Mouse (Mus musculus): ENCODE results near the gene Tab1.
"Not testable (repeated sequence)": the region's sequence is repeated elsewhere in the genome, so short reads cannot be mapped to it uniquely, and the experiment has no call there.

Gene Tab1

GRCm38 (mm10) chr15:80107143-80107542 lies 25.8 kb upstream of the Tab1 start:
- no peak for DNase-seq

- DNase-seq = no peak
These were observed 25.4 kb upstream of the Tab1 start for GRCm38 (mm10) chr15:80107575-80107974.

DNA sequence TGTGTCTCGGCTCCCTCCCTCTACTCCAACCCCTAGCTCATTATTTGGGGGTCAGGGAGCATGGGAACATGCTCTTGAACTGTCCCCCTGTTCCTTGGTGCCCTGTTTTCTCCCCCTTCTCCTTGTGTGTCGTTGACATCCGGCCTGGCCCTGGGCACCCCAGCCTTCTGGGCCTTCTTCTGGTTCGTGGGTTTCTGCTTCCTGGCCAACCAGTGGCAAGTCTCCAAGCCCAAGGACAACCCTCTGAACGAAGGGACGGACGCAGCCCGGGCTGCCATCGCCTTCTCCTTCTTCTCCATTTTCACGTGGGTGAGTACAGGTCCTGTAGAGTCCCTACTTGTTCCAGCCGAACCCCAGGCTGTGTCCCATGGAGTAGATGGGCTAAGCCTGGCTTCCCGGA lies 21.5 kb upstream of the Tab1 start:
- no peak for DNase-seq

GRCm38 (mm10) chr15:80112499-80112898 lies 20.4 kb upstream of the Tab1 start:
- no peak for DNase-seq

DNA sequence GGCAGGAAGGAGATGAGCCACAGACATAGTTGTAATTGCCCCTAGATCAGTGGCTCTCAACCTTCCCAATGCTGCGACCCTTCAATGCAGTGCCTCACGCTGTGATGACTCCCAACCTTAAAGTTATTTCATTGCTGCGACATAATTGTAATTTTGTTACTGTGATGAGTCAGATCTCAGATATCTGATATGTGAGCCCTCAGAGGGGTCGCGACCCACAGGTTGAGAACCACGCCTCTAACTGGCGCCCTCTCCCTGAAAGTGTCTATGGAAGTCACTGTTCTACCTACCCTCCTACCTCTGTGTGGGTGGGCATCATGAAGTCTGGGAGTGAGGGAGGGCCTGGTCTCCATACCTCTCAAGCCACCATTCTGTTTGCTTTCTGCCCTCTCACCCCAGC lies 18.5 kb upstream of the Tab1 start:
- no peak for DNase-seq

GRCm38 (mm10) chr15:80115256-80115655 lies 17.7 kb upstream of the Tab1 start:
- no peak for DNase-seq

- no peak for DNase-seq
These were observed 16.8 kb upstream of the Tab1 start for GRCm38 (mm10) chr15:80115866-80116794.

DNA sequence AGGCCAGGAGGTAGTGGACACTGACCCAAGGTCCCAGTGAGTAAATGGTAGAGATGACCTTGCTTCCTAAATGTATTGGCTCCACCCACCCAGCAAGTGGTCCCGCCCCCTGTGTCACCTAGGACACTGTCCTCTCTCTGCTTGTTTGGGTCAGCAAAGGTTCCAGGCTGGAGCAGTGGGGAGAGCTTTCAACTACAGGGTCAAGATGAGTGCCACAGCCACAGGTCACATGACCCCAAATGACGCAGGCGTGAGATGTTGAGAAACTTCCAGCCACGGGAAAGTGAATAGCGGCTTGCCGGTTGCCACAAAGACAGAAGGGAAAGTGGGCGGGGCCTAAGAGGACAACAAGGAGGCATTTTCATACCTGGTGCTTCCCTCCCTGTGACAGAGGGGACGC lies 15.8 kb upstream of the Tab1 start:
- DNase-seq = no peak

DNA sequence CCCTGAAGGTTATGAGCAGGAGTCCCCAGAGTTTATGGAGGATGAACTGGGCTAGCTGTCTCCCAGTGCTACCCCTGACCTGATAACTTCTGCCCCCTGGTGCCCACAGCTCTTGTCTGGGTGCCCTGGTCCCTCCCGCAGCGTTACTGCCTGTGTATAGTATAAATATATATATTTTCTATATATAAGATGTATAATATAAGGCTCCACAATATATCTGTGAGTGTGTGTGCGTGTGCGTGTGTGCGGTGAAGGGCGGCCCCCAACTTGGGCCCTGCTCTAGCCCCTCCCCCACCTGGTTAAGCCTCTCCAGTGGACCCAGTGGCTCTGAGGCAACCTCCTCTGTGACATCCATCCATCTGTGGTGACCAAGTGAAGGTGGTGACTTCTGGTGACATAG lies 13.9 kb upstream of the Tab1 start:
- no peak for DNase-seq

DNA sequence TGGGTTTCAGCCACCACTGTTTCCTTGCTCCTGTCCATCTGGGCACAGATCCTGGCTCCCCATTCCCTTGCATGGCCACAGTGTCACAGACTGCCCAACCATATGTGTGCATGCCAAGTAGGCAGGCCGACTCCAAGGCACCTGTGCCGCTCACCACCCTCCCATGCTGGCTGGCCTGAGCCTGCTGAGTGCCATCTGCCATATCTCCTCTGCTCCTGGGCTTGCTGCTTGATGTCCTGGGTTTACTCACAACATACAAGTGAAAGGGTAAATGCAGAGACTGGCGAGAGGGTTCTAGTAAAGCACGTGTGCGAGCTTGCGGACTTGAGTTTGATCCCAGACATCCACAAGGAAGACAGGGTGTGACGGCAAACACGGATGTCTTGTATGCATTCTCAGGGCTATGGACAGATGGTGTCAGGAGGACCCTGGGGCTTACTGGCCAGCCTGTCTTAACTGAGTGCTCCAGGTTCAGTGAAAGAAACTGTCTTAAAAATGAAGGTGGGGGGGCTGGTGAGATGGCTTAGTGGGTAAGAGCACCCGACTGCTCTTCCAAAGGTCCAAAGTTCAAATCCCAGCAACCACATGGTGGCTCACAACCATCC lies 11.1 kb upstream of the Tab1 start:
- DNase-seq = no peak

- not testable (repeated sequence) for DNase-seq
These were observed 10.5 kb upstream of the Tab1 start for GRCm38 (mm10) chr15:80122431-80122830.

GRCm38 (mm10) chr15:80124651-80125050 lies 8.3 kb upstream of the Tab1 start:
- DNase-seq = peak; percentile 61 to 81

GRCm38 (mm10) chr15:80127191-80127590 lies 5.7 kb upstream of the Tab1 start:
- no peak for DNase-seq

DNA sequence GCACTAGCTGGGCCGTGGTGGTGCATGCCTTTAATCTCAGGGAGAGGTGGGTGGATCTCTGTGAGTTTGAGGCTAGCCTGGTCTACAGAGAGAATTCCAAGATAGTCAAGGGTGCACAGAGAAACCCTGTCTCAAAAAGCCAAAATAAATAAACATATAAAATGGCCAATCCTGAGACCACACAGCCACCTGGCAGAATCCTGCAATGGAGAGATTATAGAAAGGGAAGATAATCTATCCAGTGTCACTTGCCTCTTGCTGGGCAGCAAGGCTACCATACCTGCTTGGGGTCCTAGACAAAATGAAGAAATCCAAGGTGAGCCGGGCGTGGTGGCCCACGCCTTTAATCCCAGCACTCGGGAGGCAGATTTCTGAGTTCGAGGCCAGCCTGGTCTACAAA lies 2.9 kb upstream of the Tab1 start:
- DNase-seq = no peak

GRCm38 (mm10) chr15:80130689-80131088 lies 2.2 kb upstream of the Tab1 start:
- DNase-seq = no peak

DNA sequence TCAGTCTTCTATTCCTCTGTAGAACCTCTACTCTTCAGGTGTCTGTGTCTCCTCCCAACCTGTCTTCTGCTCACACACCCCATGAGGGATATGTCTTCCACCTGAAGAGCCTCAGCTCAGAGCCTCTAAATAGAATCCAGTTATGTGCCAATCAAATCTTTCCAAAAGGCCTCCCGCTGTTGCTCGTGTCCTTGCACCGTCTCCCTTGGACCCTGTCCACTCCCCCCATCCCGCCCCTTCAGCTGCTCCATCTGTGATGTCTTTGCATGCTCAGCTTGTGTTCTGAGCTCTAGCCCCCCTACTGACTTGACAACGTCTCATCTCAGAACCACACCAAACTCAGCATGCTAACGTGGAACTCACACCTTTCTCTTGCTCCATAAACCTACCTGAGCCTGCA lies 1.5 kb upstream of the Tab1 start:
- no peak for DNase-seq

DNA sequence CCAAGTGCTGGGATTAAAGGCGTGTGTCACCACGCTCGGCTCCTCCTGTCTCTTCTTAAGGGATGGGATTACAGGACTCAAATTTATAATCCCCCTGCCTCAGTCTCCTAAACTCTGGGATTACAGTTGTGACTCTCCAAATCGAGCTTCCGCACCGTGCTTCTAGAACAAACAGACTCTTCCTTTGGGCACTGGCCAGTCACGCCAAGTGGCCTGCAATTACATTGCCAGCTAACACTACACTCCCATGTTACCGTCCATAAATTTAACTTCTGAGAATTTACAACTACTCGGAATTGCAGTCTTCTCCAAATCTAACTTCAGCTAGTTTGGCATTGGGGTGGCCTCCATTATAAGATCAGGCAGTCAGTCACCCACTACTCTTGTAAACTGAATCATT lies 475 bp upstream of the Tab1 start:
- DNase-seq = no peak

DNA sequence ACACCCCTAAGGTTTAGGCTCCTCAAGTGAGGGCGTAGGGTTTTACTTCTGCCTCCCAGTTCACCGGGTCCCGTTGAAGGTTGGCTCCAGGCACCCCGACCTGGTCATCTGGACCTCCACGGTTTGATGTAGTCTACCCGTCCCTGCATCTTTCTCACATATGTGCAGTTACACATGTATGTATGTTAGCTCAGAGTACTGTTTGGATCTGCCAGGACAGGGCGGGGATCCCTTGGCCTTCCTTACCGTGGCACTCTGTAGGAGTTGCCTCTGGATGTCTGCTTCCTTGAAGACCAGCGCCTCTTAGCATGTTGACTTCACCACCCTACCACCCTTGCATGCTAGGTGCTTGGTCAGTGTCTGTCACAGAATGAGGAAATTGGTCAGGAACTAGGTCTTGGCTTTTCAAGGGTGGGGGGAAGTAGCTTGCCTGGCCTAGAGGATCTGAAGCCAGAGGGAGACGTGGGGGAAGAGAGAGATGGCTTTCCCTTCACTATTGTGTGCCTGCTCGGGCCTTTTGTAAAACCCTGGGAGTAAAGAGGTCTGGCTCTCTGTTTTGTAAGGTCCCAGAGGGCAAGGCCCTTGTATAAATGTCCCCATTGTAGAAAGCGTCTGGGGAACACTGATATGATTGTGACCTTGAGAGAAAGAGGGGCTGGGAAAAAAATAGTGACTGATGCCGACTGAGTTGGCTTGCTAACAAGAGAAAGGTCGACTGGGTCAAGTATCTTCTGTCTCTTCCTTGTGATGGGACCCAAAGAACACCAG lies 939 bp downstream of the Tab1 start:
- peak; percentile 32 to 47 for DNase-seq

GRCm38 (mm10) chr15:80134450-80134847 lies 1.5 kb downstream of the Tab1 start:
- peak; percentile 28 to 33 for DNase-seq

GRCm38 (mm10) chr15:80135499-80135898 lies 2.6 kb downstream of the Tab1 start:
- no peak for DNase-seq

DNA sequence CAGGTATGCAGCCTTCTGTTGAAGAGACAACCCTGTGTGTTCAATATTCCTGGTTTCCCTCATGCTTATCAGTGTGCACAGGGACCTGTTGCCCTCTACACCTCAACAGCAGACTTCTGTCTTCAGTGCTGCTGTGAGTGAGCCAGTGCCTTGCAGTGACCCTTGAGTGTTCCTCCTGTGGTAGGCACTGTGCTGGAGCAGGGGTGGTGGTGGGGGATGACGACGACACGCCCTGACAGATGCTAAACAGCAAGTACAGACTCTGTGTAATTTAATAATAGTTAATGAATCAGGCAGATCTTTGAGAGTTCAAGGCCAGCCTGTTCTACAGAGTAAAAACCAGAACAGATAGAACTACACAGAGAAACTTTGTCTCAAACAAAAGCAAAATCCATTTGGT lies 3.7 kb downstream of the Tab1 start:
- no peak for DNase-seq

DNA sequence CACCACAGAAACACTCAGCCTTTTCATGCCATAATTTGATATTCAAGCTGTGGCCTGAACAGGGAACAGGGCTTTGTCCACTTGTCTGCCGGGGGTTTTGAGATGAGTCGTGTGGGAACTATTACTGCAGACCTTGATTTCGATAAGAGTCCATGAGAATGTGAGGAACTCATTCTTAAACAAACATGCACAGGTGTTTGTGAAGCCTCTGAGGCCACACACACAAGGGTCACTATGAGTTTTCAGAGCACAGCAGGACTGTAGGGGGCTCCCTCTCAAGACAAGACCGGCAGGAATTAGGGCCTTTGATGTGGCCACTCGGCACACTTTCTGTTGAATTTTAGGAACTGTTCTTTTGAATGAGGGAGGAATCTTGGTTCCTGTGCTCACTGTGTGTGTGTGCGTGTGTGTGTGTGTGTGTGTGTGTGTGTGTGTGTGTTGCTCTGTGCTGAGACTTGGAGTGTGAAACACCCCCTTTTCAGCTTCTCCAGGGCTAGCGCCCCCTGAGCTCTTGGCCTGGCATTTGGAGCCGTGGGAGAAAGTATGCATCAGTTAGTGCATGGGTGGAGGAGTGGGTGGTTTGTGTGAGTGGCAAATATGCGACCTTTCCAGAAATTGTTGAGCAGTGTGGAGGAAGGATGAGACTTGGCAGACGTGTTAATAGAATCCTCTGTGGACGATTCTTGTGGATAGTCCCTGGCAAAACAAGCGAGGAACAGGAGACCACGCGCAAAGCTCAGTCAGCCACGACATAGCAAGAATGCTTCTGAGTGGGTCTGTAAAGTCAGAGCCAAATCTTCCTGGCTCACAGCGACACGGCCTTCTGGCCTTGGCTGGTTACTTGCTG lies 5.2 kb downstream of the Tab1 start:
- no peak for DNase-seq

DNA sequence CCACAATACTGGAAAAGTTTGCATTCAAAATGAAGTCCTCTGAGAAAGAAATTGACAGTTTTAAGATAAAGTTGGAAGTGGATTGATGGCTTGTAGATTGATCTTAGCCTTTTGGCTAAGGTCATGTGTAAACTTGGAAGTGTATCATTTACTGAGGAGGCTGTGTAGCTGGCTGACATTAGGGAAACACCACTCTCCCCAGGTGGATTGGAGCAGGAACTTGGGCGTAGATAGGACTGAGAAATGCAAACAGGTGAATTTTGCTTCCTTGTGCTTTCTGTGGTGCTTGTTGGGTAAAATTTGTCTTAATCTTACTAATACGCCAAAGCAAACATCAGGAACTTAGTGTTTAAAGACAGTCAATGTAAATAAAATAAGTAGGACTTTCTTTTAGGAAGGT lies 7.4 kb downstream of the Tab1 start:
- no peak for DNase-seq

Data from kidney, adult 8-10 months (tissue).